14 mouse cellular contexts compared by ENCODE assay signal in the genomic region with DNA sequence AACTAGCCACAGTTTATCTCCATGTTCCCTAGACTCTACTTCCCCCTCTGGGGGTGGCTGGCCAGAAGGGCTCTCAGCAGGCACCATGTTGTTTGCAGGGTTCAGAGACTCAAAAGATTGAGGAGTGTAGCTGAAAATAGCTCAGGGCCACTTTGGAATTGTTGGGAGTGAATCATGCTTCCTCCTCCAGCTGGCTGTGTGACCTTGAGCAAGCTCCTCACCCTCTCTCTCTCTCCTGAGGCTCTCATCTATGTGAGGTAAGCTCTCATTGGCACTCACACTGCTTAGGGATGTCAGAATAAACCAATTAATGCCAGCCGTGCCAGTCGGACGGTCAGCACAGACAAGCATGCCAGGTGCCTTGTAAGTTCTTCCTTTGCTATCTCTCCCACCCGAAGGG.
DNase-seq lines count a peak whose midpoint lies in the region; ATAC-seq and TF ChIP-seq lines count a peak whose summit lies in the region.
"Had no signal": no experiment of that assay in that cellular context is flagged by ENCODE, and none has a peak within 500 bp of the region (broad histone marks: within the 10 kb centered on the region; RNA-seq: fewer than 3 reads in every experiment).

No protein-coding gene starts in this region.

- H3K27ac ChIP-seq in cerebellum, adult 2 months (ENCODE audit: insufficient read depth, low read length), result no peak overlapping the region
- H3K27ac ChIP-seq in heart, embryonic 11.5 days (ENCODE audit: low read depth, low read length), result peak overlapping the region; percentile 85
- no peak overlapping the region for H3K27ac ChIP-seq in forebrain, embryonic 15.5 days (replicated peaks)
- H3K27ac ChIP-seq: kidney, embryonic 15.5 days; neural tube, embryonic 15.5 days had no signal

- H3K36me3 ChIP-seq in heart, embryonic 11.5 days (ENCODE audit: control insufficient read depth, insufficient read depth, low read length), result no peaks in the 10 kb centered on the region
- no peaks in the 10 kb centered on the region for H3K36me3 ChIP-seq in forebrain, embryonic 15.5 days
- H3K36me3 ChIP-seq: forebrain, embryonic 10.5 days; kidney, embryonic 15.5 days; neural tube, embryonic 15.5 days had no signal

- ATAC-seq in heart, embryonic 11.5 days (replicated peaks; ENCODE audit: insufficient number of reproducible peaks, low FRiP score, low TSS enrichment), result no peak
- no peak for ATAC-seq in forebrain, embryonic 15.5 days (replicated peaks)
- ATAC-seq: activated CD4-positive, CD25-positive, alpha-beta regulatory T cell, adult 4 months; inflammation-experienced regulatory T-cells, adult 6 months had no signal

- H3K4me1 ChIP-seq in cerebellum, adult 2 months (ENCODE audit: control insufficient read depth, insufficient read depth, low read length), result peaks cover 12% of the 10 kb centered on the region
- H3K4me1 ChIP-seq in heart, embryonic 11.5 days (ENCODE audit: control insufficient read depth, insufficient read depth, low read length), result peaks cover 70% of the 10 kb centered on the region
- no peaks in the 10 kb centered on the region for H3K4me1 ChIP-seq in forebrain, embryonic 15.5 days

- peak; percentile 38 to 72 for DNase-seq in cerebellum, adult 2 months
- no peak for DNase-seq in cerebellum, postnatal 14 days
- peak; percentile 38 for DNase-seq in ovary, postnatal 36 days (ENCODE audit: low spot score)
- DNase-seq in ovary, postnatal 10 days (ENCODE audit: low spot score), result no peak
- no peak for DNase-seq in spleen, adult 18-20 months
- no peak for DNase-seq in MN1 (ENCODE audit: low spot score)
- DNase-seq: right cerebral cortex, postnatal 4 days had no signal

- no peak overlapping the region; the same call in 1 of the 2 replicates for H3K4me2 ChIP-seq in heart, embryonic 11.5 days
- no peak overlapping the region for H3K4me2 ChIP-seq in forebrain, embryonic 15.5 days (replicated peaks)
- H3K4me2 ChIP-seq: kidney, embryonic 15.5 days; neural tube, embryonic 15.5 days had no signal

- H3K9ac ChIP-seq in heart, embryonic 11.5 days (ENCODE audit: low read depth, low read length), result no peak overlapping the region
- H3K9ac ChIP-seq in forebrain, embryonic 15.5 days (replicated peaks), result no peak overlapping the region
- H3K9ac ChIP-seq: kidney, embryonic 15.5 days; neural tube, embryonic 15.5 days had no signal

- WGBS in cerebellum, adult 2 months, result 23% methylated on average over 4 of the region's 4 CpGs
- WGBS in heart, embryonic 11.5 days (ENCODE audit: insufficient replicate concordance), result 45% methylated on average over 4 of the region's 4 CpGs
- WGBS in forebrain, embryonic 15.5 days, result 87% methylated on average over 4 of the region's 4 CpGs

- no peak overlapping the region for H3K4me3 ChIP-seq in cerebellum, adult 2 months (replicated peaks; ENCODE audit: insufficient read depth, low read depth, low read length)
- H3K4me3 ChIP-seq in heart, embryonic 11.5 days (ENCODE audit: low read depth, low read length), result no peak overlapping the region
- H3K4me3 ChIP-seq in forebrain, embryonic 15.5 days, result no peak overlapping the region
- H3K4me3 ChIP-seq: forebrain, embryonic 10.5 days; kidney, embryonic 15.5 days; neural tube, embryonic 15.5 days had no signal

- TF ChIP-seq POLR2A in cerebellum, adult 2 months (IDR thresholded peaks at IDR 0.05; ENCODE audit: borderline replicate concordance, insufficient read depth, low read length), result no peak

- no peaks in the 10 kb centered on the region for H3K27me3 ChIP-seq in cerebellum, adult 2 months (ENCODE audit: control insufficient read depth, insufficient read depth, low read length)
- no peaks in the 10 kb centered on the region for H3K27me3 ChIP-seq in heart, embryonic 11.5 days (ENCODE audit: control insufficient read depth, insufficient read depth, low read length)
- H3K27me3 ChIP-seq in forebrain, embryonic 15.5 days, result no peaks in the 10 kb centered on the region

- no peaks in the 10 kb centered on the region for H3K9me3 ChIP-seq in heart, embryonic 11.5 days (replicated peaks; ENCODE audit: control insufficient read depth, low read length)
- H3K9me3 ChIP-seq in forebrain, embryonic 15.5 days, result no peaks in the 10 kb centered on the region
- H3K9me3 ChIP-seq: forebrain, embryonic 10.5 days; kidney, embryonic 15.5 days; neural tube, embryonic 15.5 days had no signal

- TF ChIP-seq CTCF in cerebellum, adult 2 months (IDR thresholded peaks at IDR 0.05; ENCODE audit: borderline replicate concordance, insufficient read depth, low read depth, low read length), result no peak

Comparison
In these comparisons a context has a peak if more than half of its experiments do, and no peak if none do; other contexts are left out.
1. DNase-seq: peak in cerebellum, adult 2 months (2 of 2) and ovary, postnatal 36 days (single experiment); none in cerebellum, postnatal 14 days (0 of 2), ovary, postnatal 10 days (single experiment), spleen, adult 18-20 months (0 of 2) and MN1 (single experiment).